In the genomic region with DNA sequence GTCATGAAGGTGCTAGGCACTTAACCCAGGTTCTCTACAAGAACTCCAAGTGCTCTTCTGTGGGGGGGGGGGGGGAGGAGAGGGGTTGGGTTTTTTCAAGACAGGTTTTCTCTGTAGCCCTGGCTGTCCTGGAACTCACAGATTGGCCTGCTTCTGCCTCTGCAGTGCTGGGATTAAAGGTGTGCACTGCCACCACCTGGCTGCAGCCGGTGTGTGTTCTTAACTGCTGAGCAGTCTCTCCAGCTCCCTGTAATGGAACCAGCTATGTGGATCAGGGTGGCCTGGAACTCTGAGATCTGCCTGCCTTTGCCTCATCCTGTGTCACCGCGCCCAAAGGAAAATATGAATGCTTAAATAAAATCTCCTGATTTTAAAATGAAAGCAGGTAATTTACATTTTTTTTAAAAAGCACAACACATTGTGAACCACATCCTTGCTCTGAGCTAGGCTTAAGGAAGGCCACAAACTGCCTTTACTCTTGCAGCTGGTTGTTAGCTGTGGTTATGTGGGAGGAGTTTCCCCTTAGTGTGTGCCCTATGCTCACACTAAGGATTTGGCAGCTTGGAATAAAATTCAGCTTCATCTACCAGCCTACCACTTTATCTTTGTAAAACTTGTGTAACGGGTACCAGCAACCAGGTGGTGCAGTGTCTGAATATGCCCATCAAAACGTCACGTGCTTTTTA, we compare ENCODE assay signal across 9 mouse cellular contexts.
A peak's percentile ranks its signal among the peaks of the same experiment; 100 is the strongest.
DNase-seq lines count a peak whose midpoint lies in the region; ATAC-seq and TF ChIP-seq lines count a peak whose summit lies in the region.
"Had no signal": no experiment of that assay in that cellular context is flagged by ENCODE, and none has a peak within 500 bp of the region (broad histone marks: within the 10 kb centered on the region; RNA-seq: fewer than 3 reads in every experiment).

No protein-coding gene starts in this region.

- peak overlapping the region; percentile 80; the same call in 1 of the 2 replicates for H3K4me2 ChIP-seq in limb, embryonic 14.5 days (replicated peaks; ENCODE audit: low read depth, low read length, severe bottlenecking)

- peaks cover 19% of the 10 kb centered on the region for H3K27me3 ChIP-seq in E14TG2a.4 (ENCODE audit: insufficient read depth, low read length)
- H3K27me3 ChIP-seq in limb, embryonic 14.5 days (ENCODE audit: control insufficient read depth, insufficient read depth, low read length), result no peaks in the 10 kb centered on the region
- H3K27me3 ChIP-seq in splenic B cell, adult 2 months (ENCODE audit: control insufficient read depth, insufficient read depth, low read length, poor library complexity, severe bottlenecking), result no peaks in the 10 kb centered on the region

- peak; percentile 27 for TF ChIP-seq CTCF in E14TG2a.4 (conservative IDR thresholded peaks at IDR 0.05; ENCODE audit: low read length)

- intact Hi-C loops in heart, postnatal 10 days (cut with DNase I), result no loop called here
- intact Hi-C loops in left cerebral cortex, postnatal 10 days (cut with DNase I), result loop anchor here (5.0 to 10.0 kb wide), 2 partner anchors 39 to 81 kb away; no protein-coding TSS in a partner anchor

- no peak for TF ChIP-seq POLR2A in limb, embryonic 14.5 days (IDR thresholded peaks at IDR 0.05; ENCODE audit: borderline replicate concordance, extremely low read depth, insufficient read depth, insufficient read length)

- no peak for ATAC-seq in limb, embryonic 14.5 days (ENCODE audit: low FRiP score, low read depth)

- H3K4me1 ChIP-seq in E14TG2a.4 (replicated peaks; ENCODE audit: low read depth, low read length), result peaks cover 82% of the 10 kb centered on the region
- H3K4me1 ChIP-seq in limb, embryonic 14.5 days (ENCODE audit: control insufficient read depth, insufficient read depth, low read length), result peaks cover 57% of the 10 kb centered on the region

- no peak overlapping the region for H3K4me3 ChIP-seq in E14TG2a.4 (replicated peaks; ENCODE audit: low read length)
- no peak overlapping the region for H3K4me3 ChIP-seq in limb, embryonic 14.5 days (replicated peaks; ENCODE audit: low read length)
- H3K4me3 ChIP-seq: erythroblast, embryonic 14.5 days had no signal

- WGBS in limb, embryonic 14.5 days, result 40% methylated on average over 6 of the region's 6 CpGs

- H3K27ac ChIP-seq in limb, embryonic 14.5 days (replicated peaks; ENCODE audit: low read depth, low read length), result no peak overlapping the region

- DNase-seq in heart, postnatal 10 days, result peak; percentile 56 to 58
- no peak for DNase-seq in heart, adult 8-10 months (ENCODE audit: low spot score)
- DNase-seq in embryo, embryonic 11 days, result peak; percentile 65
- peak; percentile 63 for DNase-seq in limb, embryonic 14.5 days (ENCODE audit: low spot score)
- peak; percentile 82 for DNase-seq in splenic B cell, adult 2 months (ENCODE audit: low read depth, low spot score)
- no peak for DNase-seq in right cerebral cortex, postnatal 14 days
- DNase-seq in left cerebral cortex, postnatal 10 days (ENCODE audit: extremely low spot score in 1 of 2, low spot score in 2 of 2), result no peak

- no peak overlapping the region for H3K9ac ChIP-seq in limb, embryonic 14.5 days (ENCODE audit: low read depth, low read length, severe bottlenecking)

- no peaks in the 10 kb centered on the region for H3K36me3 ChIP-seq in E14TG2a.4 (ENCODE audit: insufficient read depth, low read length)
- H3K36me3 ChIP-seq in limb, embryonic 14.5 days (ENCODE audit: control insufficient read depth, insufficient read depth, low read length), result no peaks in the 10 kb centered on the region
- no peaks in the 10 kb centered on the region for H3K36me3 ChIP-seq in splenic B cell, adult 2 months (ENCODE audit: control insufficient read depth, insufficient read depth, low read length, poor library complexity, severe bottlenecking)

- no peaks in the 10 kb centered on the region for H3K9me3 ChIP-seq in E14TG2a.4 (ENCODE audit: low read length)
- H3K9me3 ChIP-seq in limb, embryonic 14.5 days (ENCODE audit: control insufficient read depth, low read length), result no peaks in the 10 kb centered on the region

Comparison
In these comparisons a context has a peak if more than half of its experiments do, and no peak if none do; other contexts are left out.
1. DNase-seq: peak in heart, postnatal 10 days (2 of 2), embryo, embryonic 11 days (single experiment), limb, embryonic 14.5 days (single experiment) and splenic B cell, adult 2 months (single experiment); none in heart, adult 8-10 months (single experiment), right cerebral cortex, postnatal 14 days (single experiment) and left cerebral cortex, postnatal 10 days (0 of 2).